Mouse (Mus musculus): ENCODE data around the gene B3galnt2. TPM values are rescaled to one million over a fixed set of nuclear protein-coding genes. Genes with fewer than 3 reads are reported as not detected.
"Not testable (repeated sequence)": the region's sequence is repeated elsewhere in the genome, so short reads cannot be mapped to it uniquely, and the experiment has no call there.

Gene B3galnt2
- total RNA-seq, 2 experiments from 2014 or later, result 24.5 to 25.2 TPM

DNA sequence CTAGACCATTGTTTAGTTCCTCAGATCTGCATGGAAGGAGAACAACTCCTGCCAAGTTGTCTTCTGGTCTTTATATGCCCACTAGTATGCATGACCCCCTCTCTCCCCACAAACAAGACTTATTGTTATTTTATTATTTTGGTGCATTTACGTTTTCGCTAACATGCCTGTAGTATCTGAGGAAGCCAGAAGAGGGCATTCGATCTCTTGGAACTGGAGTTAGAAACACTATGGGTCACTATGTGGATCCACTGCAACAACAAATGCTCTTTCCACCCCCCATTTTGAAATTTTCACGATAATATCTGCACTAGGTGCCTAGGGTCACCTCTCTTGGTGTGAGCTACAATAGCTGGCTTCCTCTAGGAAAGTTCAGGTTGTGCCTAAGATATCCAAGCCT lies 49.8 kb downstream of the B3galnt2 start:
- intact Hi-C loops (cut with DNase I), result loop anchor here (5.0 kb wide), 1 partner anchor 173 kb away; no protein-coding TSS in a partner anchor
- no peak for DNase-seq (ENCODE audit: low spot score)

DNA sequence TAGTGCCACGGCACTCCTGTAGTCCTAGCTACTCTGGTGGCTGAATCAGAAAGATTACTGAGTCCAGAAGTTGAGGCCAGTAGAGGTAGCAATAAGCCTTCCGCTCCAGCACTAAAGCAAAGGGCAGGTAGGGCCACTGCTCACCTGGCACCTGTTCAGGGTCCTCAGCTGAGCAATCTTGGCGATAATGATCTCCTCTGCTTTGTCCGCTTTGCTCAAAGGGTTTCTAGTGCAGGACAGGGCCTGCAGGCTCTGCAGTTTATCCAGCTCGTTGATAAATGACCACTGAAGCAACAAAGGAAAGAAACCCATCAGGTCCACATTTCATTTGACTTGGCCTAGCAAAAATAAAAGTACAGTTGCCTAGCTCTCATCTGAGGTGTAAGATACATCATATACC lies 50.7 kb downstream of the B3galnt2 start:
- intact Hi-C loops (cut with DNase I), result loop anchor here (5.0 kb wide), 1 partner anchor 172 kb away; no protein-coding TSS in a partner anchor
- no peak for DNase-seq (ENCODE audit: low spot score)

DNA sequence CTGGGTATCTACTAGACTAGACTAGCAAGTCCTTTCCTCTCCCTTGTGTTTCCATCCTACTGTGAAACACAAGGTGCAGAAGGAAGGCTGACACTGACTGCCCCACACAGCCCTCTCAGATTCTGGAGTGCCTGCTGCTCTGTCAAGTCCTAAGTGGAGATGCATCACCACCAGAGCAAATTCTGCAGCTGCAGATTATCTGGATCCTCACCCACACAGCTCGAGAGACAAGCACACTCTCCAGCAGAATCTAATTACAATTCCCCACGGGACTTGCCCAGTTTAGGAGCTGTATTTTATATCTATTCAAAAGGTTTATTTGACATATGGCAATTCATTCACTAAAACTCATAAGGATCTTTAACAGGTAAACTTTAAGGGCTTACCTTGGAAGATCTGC lies 51.8 kb downstream of the B3galnt2 start:
- DNase-seq (ENCODE audit: low spot score), result no peak
- intact Hi-C loops (cut with DNase I), result no loop called here

DNA sequence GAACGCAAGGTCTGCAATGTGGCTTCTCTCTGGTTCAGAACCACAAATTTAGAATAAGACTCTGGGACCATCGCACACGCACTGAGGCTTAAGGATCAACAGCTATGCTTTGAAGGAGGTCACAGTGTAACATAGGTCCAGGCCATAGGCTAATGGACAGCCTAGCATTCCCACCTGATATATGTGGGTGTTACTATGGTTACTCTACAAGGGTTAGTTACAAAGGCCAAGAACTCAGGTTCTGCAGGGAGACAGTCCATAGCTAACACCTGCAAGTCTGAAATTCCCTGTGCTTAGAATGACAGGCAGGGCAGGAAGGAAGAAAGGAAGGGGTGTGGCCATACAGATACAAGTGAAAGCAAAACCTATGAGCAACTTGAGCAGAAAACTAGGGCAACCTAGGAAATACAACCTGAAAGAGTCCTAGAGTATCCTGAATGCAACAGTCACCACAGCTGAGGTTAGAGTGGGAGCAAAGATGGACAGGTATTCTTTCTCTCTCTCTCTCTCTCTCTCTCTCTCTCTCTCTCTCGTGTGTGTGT lies 57.3 kb downstream of the B3galnt2 start:
- intact Hi-C loops (cut with DNase I), result no loop called here
- DNase-seq (ENCODE audit: low spot score), result no peak

DNA sequence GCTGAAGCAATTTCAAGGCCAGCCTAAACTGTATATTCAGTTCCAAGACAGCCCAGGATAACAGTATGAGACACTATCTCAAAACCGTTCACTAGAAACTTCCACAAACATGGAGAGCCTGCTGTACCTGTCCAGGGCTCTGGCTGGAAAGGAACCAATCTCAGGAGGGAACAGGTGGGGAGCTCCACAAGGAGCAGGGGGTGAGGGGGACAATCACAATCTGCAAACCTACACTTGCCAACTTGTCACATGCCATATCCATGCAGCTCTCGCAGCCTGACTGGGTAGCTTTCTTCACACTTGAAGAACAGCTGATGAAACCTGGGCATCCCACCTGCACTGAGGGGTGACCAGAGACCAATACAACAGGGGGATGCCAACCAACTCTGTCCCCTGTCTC lies 59.7 kb downstream of the B3galnt2 start:
- no peak for DNase-seq (ENCODE audit: low spot score)
- intact Hi-C loops (cut with DNase I), result no loop called here

DNA sequence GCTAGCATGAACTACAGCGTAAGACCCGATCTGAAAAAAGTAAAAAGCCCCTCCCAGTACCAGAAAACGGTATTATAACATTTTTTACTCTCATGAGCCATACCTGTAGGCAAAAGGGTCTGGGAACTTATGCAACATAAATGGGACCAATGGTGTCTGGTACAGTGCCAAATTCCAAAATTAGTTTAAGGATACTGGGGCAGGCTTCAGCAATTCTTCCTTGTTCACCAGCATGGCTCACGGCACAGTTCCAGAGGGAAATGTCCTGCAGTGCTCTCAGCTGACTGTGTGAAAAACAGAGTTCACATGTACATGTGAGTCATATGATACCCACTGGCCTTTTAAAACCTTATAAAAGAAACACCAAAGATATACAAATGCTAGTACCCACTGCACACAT lies 60.3 kb downstream of the B3galnt2 start:
- intact Hi-C loops (cut with DNase I), result no loop called here
- DNase-seq (ENCODE audit: low spot score), result no peak

DNA sequence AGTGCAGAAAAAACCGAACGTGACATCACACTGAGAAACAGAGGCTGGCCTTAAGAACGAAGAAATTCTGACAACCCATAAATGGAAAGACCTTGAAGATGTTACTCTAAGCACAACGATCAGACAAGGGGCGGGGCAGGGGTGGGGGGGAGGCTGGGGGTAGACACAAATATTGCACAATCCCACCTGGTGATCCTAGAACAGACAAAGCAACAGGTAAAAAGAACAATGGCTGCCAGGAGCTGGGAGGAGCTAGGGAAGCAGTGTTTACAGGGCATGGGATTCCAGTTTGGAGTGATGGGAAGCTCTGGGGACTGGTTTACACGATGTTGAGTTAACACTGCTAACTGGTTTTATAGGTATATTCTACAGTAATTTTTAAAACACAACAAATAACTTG lies 61.3 kb downstream of the B3galnt2 start:
- no peak for DNase-seq (ENCODE audit: low spot score)
- intact Hi-C loops (cut with DNase I), result no loop called here

DNA sequence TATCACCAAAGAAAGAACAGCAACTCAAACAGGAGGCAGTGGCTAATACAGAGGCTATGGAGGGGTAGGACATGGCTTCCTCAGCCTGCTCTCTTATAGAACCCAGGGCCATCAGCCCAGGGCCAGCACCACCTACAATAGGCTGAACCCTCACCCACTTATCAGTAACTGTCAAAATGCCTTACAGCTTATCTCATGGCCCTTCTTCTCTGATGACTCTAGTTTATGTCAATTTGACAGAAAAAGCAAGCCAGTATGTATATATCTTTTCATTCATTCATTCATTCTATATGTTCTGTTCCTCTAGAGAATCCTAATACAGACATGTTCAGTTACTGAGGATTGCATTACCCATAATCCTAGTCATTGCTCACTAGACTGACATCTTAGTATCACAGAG lies 64.0 kb downstream of the B3galnt2 start:
- intact Hi-C loops (cut with DNase I), result no loop called here
- no peak for DNase-seq (ENCODE audit: low spot score)

DNA sequence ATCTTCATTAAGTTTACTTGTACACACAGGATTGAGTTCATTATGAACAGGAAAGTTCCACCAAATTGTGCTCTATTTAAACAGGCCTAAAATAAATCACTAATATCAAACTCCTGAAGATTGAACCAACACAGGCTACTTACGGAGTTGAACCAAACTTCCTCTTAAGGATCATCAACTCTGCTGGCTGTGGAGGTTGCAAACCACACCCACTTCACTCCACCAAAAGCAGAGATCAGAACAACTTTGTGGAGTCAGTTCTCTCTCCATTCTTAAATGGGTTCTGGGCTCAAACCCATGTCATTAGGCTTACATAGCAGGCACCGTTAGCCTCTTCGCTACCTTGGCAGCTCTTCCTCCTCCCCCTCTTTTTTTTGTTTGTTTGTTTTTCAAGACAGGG lies 64.6 kb downstream of the B3galnt2 start:
- intact Hi-C loops (cut with DNase I), result no loop called here
- DNase-seq (ENCODE audit: low spot score), result no peak

DNA sequence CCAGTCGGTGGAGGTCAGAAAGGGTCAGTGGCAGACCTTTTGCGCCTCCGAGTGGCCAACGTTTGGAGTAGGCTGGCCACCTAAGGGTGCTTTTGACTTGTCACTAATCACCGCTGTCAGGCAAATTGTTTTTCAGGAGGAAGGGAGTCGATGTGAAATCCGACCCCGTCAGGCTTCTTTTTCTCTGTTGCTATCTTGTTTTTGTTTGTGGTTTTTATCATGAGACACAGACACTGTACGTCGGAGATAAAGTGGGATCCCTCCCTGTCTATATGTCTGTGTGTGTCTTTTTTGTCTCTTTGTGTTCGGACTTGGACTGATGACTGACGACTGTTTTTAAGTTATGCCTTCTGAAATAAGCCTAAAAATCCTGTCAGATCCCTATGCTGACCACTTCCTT lies 67.1 kb downstream of the B3galnt2 start:
- DNase-seq (ENCODE audit: low spot score); intact Hi-C loops (cut with DNase I): not testable (repeated sequence)

DNA sequence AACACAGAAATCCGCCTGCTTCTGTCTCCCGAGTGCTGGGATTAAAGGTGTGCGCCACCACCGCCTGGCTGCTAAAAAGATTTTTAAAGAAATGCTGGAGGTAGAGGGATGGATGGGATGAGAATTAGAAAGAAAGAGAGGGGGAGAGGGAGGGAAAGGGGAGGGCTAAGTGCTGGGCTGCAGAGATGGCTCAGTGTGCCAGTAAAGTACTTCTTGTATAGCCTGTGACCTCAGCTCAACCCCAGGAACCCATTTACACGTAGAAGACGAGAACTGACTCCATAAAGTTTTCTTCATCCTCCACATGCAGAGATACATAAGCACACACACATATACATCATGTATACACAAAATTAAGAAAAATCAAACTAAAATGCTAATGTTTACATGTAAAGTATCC lies 71.3 kb downstream of the B3galnt2 start:
- intact Hi-C loops (cut with DNase I), result no loop called here
- DNase-seq (ENCODE audit: low spot score), result no peak

DNA sequence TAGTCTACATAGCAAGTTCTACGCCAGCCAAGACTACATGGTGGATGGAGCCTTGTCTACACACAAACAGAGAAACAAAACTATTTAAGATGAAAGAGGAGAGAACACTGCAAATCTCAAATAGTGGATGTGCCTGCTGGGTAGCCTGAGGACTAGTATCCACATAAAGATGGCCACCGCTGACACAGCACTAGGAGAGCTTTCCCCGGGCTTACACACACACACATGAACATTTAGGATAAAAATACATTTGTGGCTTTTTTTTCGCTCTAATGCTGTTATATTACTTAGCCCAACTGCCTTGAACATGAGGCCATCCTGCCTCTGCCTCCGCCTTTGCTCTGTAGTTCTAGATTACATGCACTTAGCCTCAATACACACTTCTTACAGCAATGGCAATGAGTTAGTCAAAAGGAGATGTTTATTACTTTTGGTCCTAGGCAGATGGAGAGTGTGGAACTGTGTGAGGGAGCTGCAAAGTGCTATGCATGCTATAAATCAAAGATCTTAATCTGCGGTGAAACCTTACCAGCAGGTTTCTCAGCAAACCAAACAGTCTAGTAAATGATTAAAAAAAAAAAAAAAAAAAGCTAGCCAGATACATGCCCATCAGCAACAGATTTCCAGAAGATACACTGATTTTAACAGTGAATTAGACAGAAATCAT lies 72.0 kb downstream of the B3galnt2 start:
- DNase-seq (ENCODE audit: low spot score), result no peak
- intact Hi-C loops (cut with DNase I), result no loop called here

DNA sequence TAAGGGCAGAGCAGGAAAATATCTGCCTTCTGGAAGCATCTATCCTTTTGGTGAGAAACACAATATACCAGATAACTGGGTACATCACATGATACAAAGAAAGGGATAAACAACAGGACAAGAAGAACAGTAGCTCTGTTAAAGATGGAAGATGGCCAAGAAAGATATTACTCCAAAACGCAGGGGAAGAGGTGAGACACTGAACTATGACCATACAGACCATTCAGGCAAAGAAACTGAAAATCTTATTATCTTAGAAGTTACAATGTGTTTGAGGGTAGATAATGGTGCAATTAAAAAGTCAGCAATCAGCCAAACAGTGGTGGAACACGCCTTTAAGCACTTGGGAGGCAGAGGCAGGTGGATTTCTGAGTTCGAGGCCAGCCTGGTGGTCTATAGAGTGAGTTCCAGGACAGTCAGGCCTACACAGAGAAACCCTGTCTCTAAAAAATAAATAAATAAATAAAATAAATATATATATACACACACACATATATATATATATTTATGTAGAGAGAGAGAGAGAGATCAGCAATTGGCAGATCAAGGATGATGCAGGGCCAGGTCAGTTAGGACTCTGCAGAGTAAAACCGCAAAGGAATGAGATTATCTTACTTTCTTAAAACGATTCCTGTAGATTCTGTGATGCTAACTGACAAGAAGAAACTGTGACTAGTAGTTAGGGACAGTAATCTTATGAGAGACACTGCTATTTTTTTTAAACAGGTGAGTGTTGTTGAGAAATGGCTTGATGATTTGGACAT lies 79.2 kb downstream of the B3galnt2 start:
- DNase-seq (ENCODE audit: low spot score), result no peak
- intact Hi-C loops (cut with DNase I), result no loop called here

DNA sequence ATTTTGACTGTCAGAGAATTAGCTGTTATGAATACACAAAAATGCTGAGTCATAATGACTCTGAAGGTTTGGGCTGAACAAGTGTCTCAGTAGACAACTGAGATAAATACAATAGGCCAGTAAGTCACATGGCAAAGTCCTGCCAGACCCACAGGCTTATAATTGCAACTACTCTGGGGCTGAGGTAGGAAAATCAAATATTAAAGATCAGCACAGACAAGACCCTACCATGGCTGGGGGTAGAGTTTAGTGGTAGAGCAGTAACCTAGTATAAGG lies 79.7 kb downstream of the B3galnt2 start:
- intact Hi-C loops (cut with DNase I), result no loop called here
- no peak for DNase-seq (ENCODE audit: low spot score)

DNA sequence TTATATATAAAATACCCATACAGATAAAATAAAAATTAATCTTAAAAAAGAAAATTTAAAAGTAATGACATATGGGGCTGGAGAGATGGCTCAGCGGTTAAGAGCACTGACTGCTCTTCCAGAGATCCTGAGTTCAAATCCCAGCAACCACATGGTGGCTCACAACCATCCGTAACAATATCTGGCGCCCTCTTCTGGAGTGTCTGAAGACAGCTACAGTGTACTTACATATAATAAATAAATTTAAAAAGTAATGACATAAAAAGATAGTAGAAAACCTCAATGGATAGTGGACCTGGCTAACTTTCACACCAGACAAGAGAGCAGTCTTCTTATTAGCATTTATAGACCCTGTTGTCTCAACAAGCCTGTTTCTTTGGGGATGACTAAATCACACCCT lies 81.1 kb downstream of the B3galnt2 start:
- not testable (repeated sequence) for DNase-seq (ENCODE audit: low spot score)
- intact Hi-C loops (cut with DNase I), result loop anchor here (1.0 kb wide), 1 partner anchor 147 kb away; no protein-coding TSS in a partner anchor

DNA sequence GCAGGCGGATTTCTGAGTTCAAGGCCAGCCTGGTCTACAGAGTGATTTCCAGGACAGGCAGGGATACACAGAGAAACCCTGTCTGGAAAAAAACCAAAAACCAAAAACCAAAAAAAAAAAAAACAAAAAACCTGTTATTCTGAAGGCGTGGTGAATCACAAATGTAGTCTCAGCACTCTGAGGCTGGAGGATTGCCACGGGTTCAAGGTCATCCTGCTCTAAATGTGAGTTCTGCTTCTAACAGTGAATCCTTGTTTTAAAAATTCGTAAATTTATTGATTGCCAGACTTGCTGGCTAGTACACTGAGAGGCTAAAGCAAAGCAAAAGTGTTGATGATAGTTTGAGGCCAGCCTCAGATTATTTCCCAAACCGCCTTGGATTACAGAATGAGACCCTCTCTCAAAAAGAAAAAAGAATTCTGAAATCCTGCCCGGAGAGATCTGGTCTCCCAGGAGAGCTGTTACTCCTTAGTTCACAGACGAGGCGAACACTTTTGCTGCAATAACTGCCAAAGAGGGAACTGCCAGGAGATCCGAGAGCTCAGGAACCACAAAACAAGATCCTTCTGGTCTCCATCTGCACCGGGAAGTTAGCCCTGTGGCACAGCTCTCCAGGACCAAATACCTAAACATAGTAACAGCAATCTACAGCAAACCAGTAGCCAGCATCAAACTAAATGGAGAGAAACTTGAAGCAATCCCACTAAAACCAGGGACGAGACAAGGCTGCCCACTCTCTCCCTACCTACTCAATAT lies 81.8 kb downstream of the B3galnt2 start:
- intact Hi-C loops (cut with DNase I), result loop anchor here (1.0 kb wide), 1 partner anchor 146 kb away; no protein-coding TSS in a partner anchor

DNA sequence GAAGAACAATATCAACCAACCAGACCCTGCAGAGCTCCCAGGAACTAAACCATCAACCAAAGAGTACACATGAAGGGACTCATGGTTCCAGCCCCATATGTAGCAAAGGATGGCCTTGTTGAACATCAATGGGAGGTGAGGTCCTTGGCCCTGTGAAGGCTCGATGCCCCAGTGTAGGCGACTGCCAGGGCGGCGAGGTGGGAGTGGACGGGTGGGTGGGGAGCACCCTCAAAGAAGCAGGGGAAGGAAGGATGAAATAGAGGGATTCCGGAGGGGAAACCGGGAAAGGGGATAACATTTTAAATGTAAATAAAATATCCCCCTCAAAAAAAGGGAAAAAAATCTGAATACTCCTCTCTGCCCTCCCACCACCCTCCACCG lies 84.6 kb downstream of the B3galnt2 start:
- no peak for DNase-seq (ENCODE audit: low spot score)
- intact Hi-C loops (cut with DNase I), result loop anchor here (2.0 kb wide), 1 partner anchor 24 kb away; the partner anchor contains the start of genes Arid4b and Ggps1

More for the DNA sequence above, 81.8 kb downstream of the B3galnt2 start:
- no peak for DNase-seq (ENCODE audit: low spot score)

DNA sequence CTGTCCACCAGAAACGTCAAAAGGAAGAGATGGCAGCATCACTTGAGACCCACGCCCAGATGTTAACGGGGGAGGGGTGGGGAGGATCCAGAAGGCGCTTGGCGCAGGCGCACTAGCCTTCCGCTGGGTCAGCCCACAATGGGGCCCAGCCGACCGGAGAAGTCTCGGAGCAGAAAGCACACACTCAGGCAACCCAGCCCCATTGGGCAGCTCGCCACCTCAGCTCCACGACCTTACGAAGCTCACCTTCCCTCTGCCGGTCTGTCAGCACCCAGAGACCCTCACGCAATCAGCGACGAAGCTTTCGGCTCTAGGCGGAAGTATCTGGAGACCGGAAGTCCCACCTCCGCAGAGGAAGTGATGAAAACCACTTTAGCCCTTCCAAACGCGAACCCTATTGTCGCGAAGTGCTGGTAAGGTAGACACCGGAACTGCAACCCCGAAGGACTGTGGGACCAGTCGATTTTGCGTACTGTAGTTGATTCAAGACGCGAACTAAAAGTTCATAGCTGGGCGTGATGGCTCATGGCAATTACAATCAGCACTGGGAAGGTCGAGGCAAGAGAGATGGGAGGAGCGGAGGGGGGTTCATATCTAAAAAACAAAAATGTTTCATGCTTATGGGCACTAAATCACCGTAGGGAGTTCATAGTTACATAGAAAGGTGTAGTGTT lies 85.2 kb downstream of the B3galnt2 start, which contains the start of gene Tbce:
TSS of gene Tbce (minus strand) at position 347 of the 674 bp plus-strand sequence.
- peak; percentile 82 for DNase-seq (ENCODE audit: low spot score)
- intact Hi-C loops (cut with DNase I), result loop anchor here (2.0 kb wide), 1 partner anchor 23 kb away; the partner anchor contains the start of genes Arid4b and Ggps1

DNA sequence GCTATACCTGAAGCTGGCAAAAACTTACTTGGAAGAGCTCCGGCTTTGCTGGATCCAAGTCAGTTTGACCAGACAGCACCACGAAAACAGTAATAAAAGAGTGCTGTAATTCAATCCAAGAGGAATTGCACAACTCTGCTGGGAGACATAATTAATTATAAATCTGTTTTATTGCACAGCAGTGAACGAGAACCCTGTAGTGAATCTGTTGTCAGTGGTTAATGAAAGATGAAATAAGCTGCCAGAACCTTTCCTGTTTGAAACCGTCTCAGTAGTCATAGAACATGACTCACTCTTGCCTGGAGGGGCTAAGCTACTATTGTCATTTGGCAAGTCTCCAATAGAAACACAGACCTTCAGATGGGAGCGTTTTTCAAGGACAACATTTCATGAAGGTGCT lies 85.9 kb downstream of the B3galnt2 start:
- intact Hi-C loops (cut with DNase I), result no loop called here
- no peak for DNase-seq (ENCODE audit: low spot score)

DNA sequence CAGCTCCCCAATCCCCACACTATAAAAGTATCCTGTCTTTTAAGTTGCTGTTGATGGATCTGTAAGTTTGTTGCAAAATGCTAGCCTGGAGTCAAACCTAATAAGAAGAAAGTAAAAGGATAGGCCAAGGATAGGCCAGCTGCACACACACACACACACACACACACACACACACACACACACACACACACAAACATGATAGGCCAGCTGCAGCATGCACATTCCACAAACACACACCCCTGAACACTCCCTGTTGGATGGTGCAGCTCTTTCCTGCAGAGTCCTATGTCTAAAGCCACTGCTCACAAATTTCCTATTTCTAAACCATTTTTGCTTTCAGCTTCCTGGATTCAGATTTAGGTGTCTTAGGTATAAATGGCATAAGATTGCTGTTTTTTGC lies 89.6 kb downstream of the B3galnt2 start:
- intact Hi-C loops (cut with DNase I), result no loop called here
- DNase-seq (ENCODE audit: low spot score), result no peak

Measured in heart, postnatal 25 days (tissue).